ENCODE assay signal across 8 mouse cellular contexts in genomic region chr2:68873653-68874441, GRCm38 (mm10). TPM values are rescaled to one million over a fixed set of nuclear protein-coding genes. Genes with fewer than 3 reads are reported as not detected.
DNase-seq lines count a peak whose midpoint lies in the region; ATAC-seq and TF ChIP-seq lines count a peak whose summit lies in the region.

No protein-coding gene starts in this region.

- WGBS in bone marrow, adult 2 months: 52% methylated on average over 15 of the region's 15 CpGs
- WGBS in liver, embryonic 13.5 days (ENCODE audit: insufficient replicate concordance): 45% methylated on average over 15 of the region's 15 CpGs

- peaks cover 96% of the 10 kb centered on the region for H3K79me2 ChIP-seq in C2C12 (ENCODE audit: control insufficient read depth, insufficient read depth)

- H3K36me3 ChIP-seq in C2C12 (ENCODE audit: control insufficient read depth, insufficient read depth): no peaks in the 10 kb centered on the region
- no peaks in the 10 kb centered on the region for H3K36me3 ChIP-seq in liver, embryonic 13.5 days

- H3K79me3 ChIP-seq in C2C12 (ENCODE audit: low read depth): peaks cover 59% of the 10 kb centered on the region

- no peak overlapping the region for H3ac ChIP-seq in C2C12 (ENCODE audit: control insufficient read depth, insufficient read length, low read depth)

- peaks cover 10% of the 10 kb centered on the region for H3K4me1 ChIP-seq in bone marrow, adult 2 months (ENCODE audit: control insufficient read depth, insufficient read depth, low read length)
- H3K4me1 ChIP-seq in liver, embryonic 13.5 days (replicated peaks): peaks cover 31% of the 10 kb centered on the region

- no peaks in the 10 kb centered on the region for H3K27me3 ChIP-seq in C2C12 (ENCODE audit: control insufficient read depth, insufficient read depth, insufficient read length)
- H3K27me3 ChIP-seq in liver, embryonic 13.5 days: no peaks in the 10 kb centered on the region

- peak; percentile 47; the same call in 1 of the 2 replicates for ATAC-seq in liver, embryonic 13.5 days (ENCODE audit: low read depth)

- H3K4me3 ChIP-seq in C2C12 (ENCODE audit: insufficient read depth, poor library complexity, severe bottlenecking): no peak overlapping the region
- no peak overlapping the region for H3K4me3 ChIP-seq in bone marrow, adult 2 months (replicated peaks; ENCODE audit: control insufficient read depth, low read depth, low read length)
- no peak overlapping the region for H3K4me3 ChIP-seq in liver, embryonic 13.5 days (replicated peaks)

- peak; percentile 36 to 50 for DNase-seq in kidney, postnatal 4 days
- DNase-seq in kidney, adult 11 months: no peak
- DNase-seq in liver, embryonic 13.5 days: no peak
- no peak for DNase-seq in gastrocnemius, postnatal 14 days
- no peak for DNase-seq in gastrocnemius, adult 18-20 months (ENCODE audit: low spot score)
- no peak for DNase-seq in kidney, adult 9 months

- H3K4me2 ChIP-seq in liver, embryonic 13.5 days: peak overlapping the region; percentile 17; the same call in 1 of the 2 replicates

- H3K27ac ChIP-seq in bone marrow, adult 2 months (ENCODE audit: control insufficient read depth, insufficient read depth, low read depth, low read length, poor library complexity): peak overlapping the region; percentile 39; the same call in 1 of the 2 replicates
- H3K27ac ChIP-seq in liver, embryonic 13.5 days: peak overlapping the region; percentile 39; the same call in 1 of the 2 replicates

- TF ChIP-seq POLR2A in bone marrow, adult 2 months (IDR thresholded peaks at IDR 0.05; ENCODE audit: borderline replicate concordance, control insufficient read depth, low read depth, low read length): no peak

- no peak overlapping the region for H3K9ac ChIP-seq in liver, embryonic 13.5 days

- H3K9me3 ChIP-seq in liver, embryonic 13.5 days (replicated peaks): no peaks in the 10 kb centered on the region

- TF ChIP-seq CTCF in C2C12 (IDR thresholded peaks at IDR 0.05; ENCODE audit: control insufficient read depth, insufficient read depth, insufficient read length): no peak
- TF ChIP-seq CTCF in bone marrow, adult 2 months (IDR thresholded peaks at IDR 0.05; ENCODE audit: control insufficient read depth, insufficient read depth, low read length): no peak

- intact Hi-C loops in gastrocnemius, postnatal 14 days (cut with DNase I; ENCODE audit: low total_unique reads): no loop called here

TF ChIP-seq in C2C12, 6 proteins besides CTCF, POLR2A, EP300 and RAD21:
- TF ChIP-seq USF1 (IDR thresholded peaks at IDR 0.05; ENCODE audit: low read depth) (peak; percentile 65), MYOD1 (IDR thresholded peaks at IDR 0.05; ENCODE audit: control insufficient read depth, insufficient read length, low read depth) (peak; percentile 78), CEBPB (IDR thresholded peaks at IDR 0.05; ENCODE audit: low read depth) (no peak), MAX (IDR thresholded peaks at IDR 0.05) (no peak), MYOG (IDR thresholded peaks at IDR 0.05; ENCODE audit: control insufficient read depth, extremely low read depth, insufficient read length) (no peak), FOSL1 (IDR thresholded peaks at IDR 0.05; ENCODE audit: insufficient read depth, low read length, poor library complexity, severe bottlenecking) (no peak)
TF ChIP-seq in C2C12: peak in this region for 2.

RNA-seq across cellular contexts. Expression of gene Cers6, which starts 12.6 kb away (rescaled TPM):
- polyA plus RNA-seq in C2C12 (2012; fragmentation: generic; extraction: Trizol): 10.3 TPM
- polyA plus RNA-seq in bone marrow, adult 2 months (2011; ENCODE audit: insufficient read depth, insufficient read length, low replicate concordance, missing spikeins): 3.4 and 23.8 TPM in 2 replicates
- polyA plus RNA-seq in liver, embryonic 13.5 days (2015; fragmentation: Nextera tagmentation; extraction: Ambion mirVana): 3.6 and 5.8 TPM in 2 replicates
- total RNA-seq in gastrocnemius, postnatal 14 days (2021): 1 to 10 TPM; 3.5 to 3.8 TPM
- under 1 TPM; 0.80 to 0.97 TPM for total RNA-seq in gastrocnemius, adult 18-20 months (2021)

Comparison
In these comparisons a context has a peak if more than half of its experiments do, and no peak if none do; other contexts are left out.
1. DNase-seq: peak in kidney, postnatal 4 days (2 of 2); none in kidney, adult 11 months (single experiment), liver, embryonic 13.5 days (single experiment), gastrocnemius, postnatal 14 days (single experiment), gastrocnemius, adult 18-20 months (single experiment) and kidney, adult 9 months (single experiment).